Mouse (Mus musculus): ENCODE data around the gene Gpbar1.

DNA sequence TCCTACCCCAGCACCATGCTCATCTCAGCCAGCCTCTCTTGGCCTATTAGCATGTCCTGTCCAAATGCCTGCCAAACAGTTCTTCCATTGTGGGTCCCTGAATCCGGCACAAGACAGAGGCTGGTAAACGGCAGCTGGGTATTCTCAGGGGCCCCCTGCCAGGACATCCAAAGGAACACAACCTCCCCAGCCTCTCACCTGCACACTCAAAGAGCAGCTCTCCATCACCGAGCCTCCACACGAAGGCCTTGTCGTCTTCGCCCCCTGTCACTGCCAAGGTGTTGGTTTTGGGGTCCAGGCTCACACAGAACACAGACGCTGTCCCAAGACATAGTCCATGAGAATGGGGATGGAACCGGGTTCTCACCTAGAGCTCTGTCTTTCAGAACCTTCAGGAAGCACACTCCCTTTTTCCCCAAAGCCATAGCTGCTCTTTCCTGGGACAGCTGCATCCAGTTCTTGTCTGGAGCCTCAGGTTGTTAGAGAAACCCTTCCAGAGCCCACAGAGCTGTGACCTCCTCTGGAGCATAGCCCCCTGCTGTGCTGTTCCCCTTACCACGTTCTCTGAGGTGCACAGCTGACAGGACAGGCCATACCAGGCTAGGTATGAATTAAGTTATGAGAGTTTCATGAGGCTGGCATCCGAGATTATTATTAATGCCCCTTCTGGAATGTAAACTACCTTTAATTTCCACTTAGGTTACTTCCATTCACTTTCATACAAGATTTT lies 4.7 kb downstream of the Gpbar1 start:
- TF ChIP-seq CTCF (IDR thresholded peaks at IDR 0.05; ENCODE audit: insufficient read depth, low read length) (no peak), POLR2A (IDR thresholded peaks at IDR 0.05; ENCODE audit: borderline replicate concordance, extremely low read depth, low read depth, low read length) (no peak)
